Mouse (Mus musculus) adrenal gland, postnatal 25 days (tissue): ENCODE data around the gene Amd1. TPM values are rescaled to one million over a fixed set of nuclear protein-coding genes. Genes with fewer than 3 reads are reported as not detected.
A peak's percentile ranks its signal among the peaks of the same experiment; 100 is the strongest.

Source experiments
- DNase-seq: peaks from one replicate; pipeline ENCODE4 v3.0.0; 2021; ENCODE audit warnings: mixed read lengths
- total RNA-seq: library from RNA; stranded (reverse); gene quantifications from 2 replicates; pipeline ENCODE4 v1.2.3, GENCODE M21; 2021

Gene Amd1
- total RNA-seq, 1 experiment from 2014 or later: 41.1 TPM

- DNase-seq: no peak
Observed at GRCm38 (mm10) chr10:40250969-40251368, 51.0 kb downstream of the Amd1 start.

GRCm38 (mm10) chr10:40249625-40250024 is 52.4 kb downstream of the Amd1 start:
- DNase-seq: no peak

GRCm38 (mm10) chr10:40247166-40247716 is 54.7 kb downstream of the Amd1 start:
- no peak for DNase-seq

- peak; percentile 79 for DNase-seq
Observed at GRCm38 (mm10) chr10:40246374-40247165, 55.4 kb downstream of the Amd1 start, which contains the start of gene Rpf2. Gene Rpf2, minus strand, starts transcription at chr10:40247036.

GRCm38 (mm10) chr10:40237826-40238225 is 64.2 kb downstream of the Amd1 start:
- DNase-seq: no peak

Other genes with a start within 250 kb of the Amd1 start
- 23.2 and 25.2 TPM in 2 replicates for gene Slc16a10, start 159.9 kb downstream of the Amd1 start, total RNA-seq
- 20.0 and 32.1 TPM in 2 replicates for gene Rpf2, start 55.1 kb downstream of the Amd1 start, total RNA-seq
- 40.8 and 63.8 TPM in 2 replicates for gene Gtf3c6, start 44.1 kb downstream of the Amd1 start, total RNA-seq
- gene Cdk19, start 37.4 kb upstream of the Amd1 start, total RNA-seq: 14.1 and 19.0 TPM in 2 replicates